In genomic region chrX:99534922-99535321, GRCm38 (mm10) we compare ENCODE assay signal across 15 mouse cellular contexts.
DNase-seq lines count a peak whose midpoint lies in the region; ATAC-seq lines count a peak whose summit lies in the region.
"Had no signal": no experiment of that assay in that cellular context is flagged by ENCODE, and none has a peak within 500 bp of the region (broad histone marks: within the 10 kb centered on the region; RNA-seq: fewer than 3 reads in every experiment).

No protein-coding gene starts in this region.

- peaks cover 76% of the 10 kb centered on the region for H3K27me3 ChIP-seq in midbrain, embryonic 13.5 days
- H3K27me3 ChIP-seq in midbrain, embryonic 10.5 days (ENCODE audit: low read depth, poor library complexity, severe bottlenecking): peaks cover 99% of the 10 kb centered on the region

- H3K9ac ChIP-seq in midbrain, embryonic 13.5 days (replicated peaks): no peak overlapping the region
- H3K9ac ChIP-seq: liver, embryonic 14.5 days; neural tube, embryonic 12.5 days; stomach, embryonic 15.5 days had no signal

- ATAC-seq in frontal cortex, adult (ENCODE audit: low TSS enrichment): peak; percentile 65; the same call in 1 of the 2 replicates
- ATAC-seq in midbrain, embryonic 13.5 days: peak; percentile 58; the same call in 1 of the 2 replicates
- no peak for ATAC-seq in cerebellum, adult (ENCODE audit: insufficient number of reproducible peaks, low FRiP score, low TSS enrichment)

- DNase-seq in frontal cortex, postnatal 25 days (ENCODE audit: low spot score in 2 of 2): no peak
- DNase-seq in midbrain, embryonic 10.5 days (ENCODE audit: low spot score): no peak
- peak; percentile 59 for DNase-seq in brain, adult 2 months (ENCODE audit: low read depth, low spot score)
- DNase-seq in kidney, adult 9 months: peak; percentile 38
- no peak for DNase-seq in thymus, adult 18-20 months
- DNase-seq: gastrocnemius, adult 2 months; heart, postnatal 10 days; lung, postnatal 10 days; thymus, postnatal 25 days had no signal

- H3K4me2 ChIP-seq in midbrain, embryonic 13.5 days (replicated peaks): no peak overlapping the region
- H3K4me2 ChIP-seq: neural tube, embryonic 12.5 days; stomach, embryonic 15.5 days had no signal

- H3K4me1 ChIP-seq in midbrain, embryonic 13.5 days (replicated peaks): peaks cover 6% of the 10 kb centered on the region; the same call in 1 of the 2 replicates
- peaks cover 5% of the 10 kb centered on the region for H3K4me1 ChIP-seq in midbrain, embryonic 10.5 days
- H3K4me1 ChIP-seq: stomach, embryonic 15.5 days had no signal

- 0 out of 2 replicates have a peak overlapping the region, but pooled peaks have one; percentile 7 for H3K27ac ChIP-seq in midbrain, embryonic 13.5 days
- no peak overlapping the region for H3K27ac ChIP-seq in midbrain, embryonic 10.5 days (replicated peaks)
- H3K27ac ChIP-seq: gastrocnemius, adult 2 months; liver, embryonic 14.5 days; neural tube, embryonic 12.5 days; stomach, embryonic 15.5 days had no signal

- H3K36me3 ChIP-seq in midbrain, embryonic 13.5 days: no peaks in the 10 kb centered on the region
- no peaks in the 10 kb centered on the region for H3K36me3 ChIP-seq in midbrain, embryonic 10.5 days
- H3K36me3 ChIP-seq: neural tube, embryonic 12.5 days; stomach, embryonic 15.5 days had no signal

- no peak overlapping the region for H3K4me3 ChIP-seq in midbrain, embryonic 13.5 days (replicated peaks)
- H3K4me3 ChIP-seq in midbrain, embryonic 10.5 days: no peak overlapping the region
- H3K4me3 ChIP-seq: gastrocnemius, adult 2 months; neural tube, embryonic 12.5 days; stomach, embryonic 15.5 days had no signal

- 68% methylated on average over 4 of the region's 4 CpGs for WGBS in midbrain, embryonic 13.5 days
- WGBS in midbrain, embryonic 10.5 days: 82% methylated on average over 4 of the region's 4 CpGs

- no peaks in the 10 kb centered on the region for H3K9me3 ChIP-seq in midbrain, embryonic 13.5 days
- H3K9me3 ChIP-seq in midbrain, embryonic 10.5 days (replicated peaks): no peaks in the 10 kb centered on the region
- H3K9me3 ChIP-seq: neural tube, embryonic 12.5 days; stomach, embryonic 15.5 days had no signal

Comparison
In these comparisons a context has a peak if more than half of its experiments do, and no peak if none do; other contexts are left out.
1. DNase-seq: peak in brain, adult 2 months (single experiment) and kidney, adult 9 months (single experiment); none in frontal cortex, postnatal 25 days (0 of 2), midbrain, embryonic 10.5 days (single experiment) and thymus, adult 18-20 months (0 of 2).